Mouse (Mus musculus) E14TG2a.4 (cell line): Measurements from ENCODE around the gene Nfe2l1.

Experiments
- CTCF ChIP-seq: conservative IDR thresholded peaks from 2 replicates; pipeline ENCODE4 v1.5.1; 2014; ENCODE audit warnings: low read length
- POU5F1 ChIP-seq: IDR thresholded peaks from 2 replicates; pipeline ENCODE4 v1.6.1; 2014; ENCODE audit warnings: low read length, borderline replicate concordance

- no peak for TF ChIP-seq CTCF
- no peak for TF ChIP-seq POU5F1
Observed at GRCm38 (mm10) chr11:96872441-96873379, 42.9 kb upstream of the Nfe2l1 start.
